Mouse (Mus musculus) small intestine, adult 2 months (tissue): Measurements from ENCODE around the gene Megf6. TPM values are rescaled to one million over a fixed set of nuclear protein-coding genes. Genes with fewer than 3 reads are reported as not detected.

Experiments
- H3K27ac ChIP-seq: fragments of 200-500 bp; 2 replicates; pipeline ENCODE4 v1.5.1; 2012; ENCODE audit warnings: low read depth, low read length, control low read depth, inconsistent platforms; ENCODE audit not compliant: insufficient read depth
- H3K27me3 ChIP-seq: fragments of 200-500 bp; 2 replicates; pipeline ENCODE4 v1.6.1; 2012; ENCODE audit warnings: mild to moderate bottlenecking, moderate library complexity, low read length, inconsistent platforms; ENCODE audit not compliant: control insufficient read depth, insufficient read depth
- H3K36me3 ChIP-seq: fragments of 200-500 bp; 2 replicates; pipeline ENCODE4 v1.6.1; 2012; ENCODE audit warnings: mild to moderate bottlenecking, low read length, control low read depth, inconsistent platforms; ENCODE audit not compliant: control insufficient read depth, insufficient read depth
- H3K4me1 ChIP-seq: fragments of 200-500 bp; 2 replicates; pipeline ENCODE4 v1.6.1; 2012; ENCODE audit warnings: low read length, inconsistent platforms, mixed read lengths; ENCODE audit not compliant: control insufficient read depth, insufficient read depth, insufficient read length
- H3K4me3 ChIP-seq: fragments of 200-500 bp; 2 replicates; pipeline ENCODE4 v1.5.1; 2012; ENCODE audit warnings: low read depth, mild to moderate bottlenecking, control low read depth, inconsistent platforms, low read length, moderate library complexity
- CTCF ChIP-seq: fragments of 200-500 bp; IDR thresholded peaks from 2 replicates; pipeline ENCODE4 v1.5.1; 2012; ENCODE audit warnings: low read depth, mild to moderate bottlenecking, control low read depth, inconsistent platforms, low read length, moderate library complexity, mixed read lengths; ENCODE audit not compliant: insufficient replicate concordance, insufficient read length; ENCODE audit errors: extremely low read depth
- POLR2A ChIP-seq: fragments of 200-500 bp; IDR thresholded peaks from 2 replicates; pipeline ENCODE4 v1.6.1; 2012; ENCODE audit warnings: low read depth, mild to moderate bottlenecking, control low read depth, inconsistent platforms, low read length, moderate library complexity
- WGBS: fragments of 180-500 bp; shearing (Covaris S2); methylation state at CpG from one replicate; pipeline ENCODE4 v1.1.7; 2018; 5-methylcytosine and 5-hydroxymethylcytosine counted together
- polyA plus RNA-seq: library from polyadenylated mRNA; depleted of rRNA; stranded (reverse); fragments of >200 nt; gene quantifications from 2 replicates; pipeline ENCODE4 v1.2.3, GENCODE M21; 2012

Gene Megf6
- polyA plus RNA-seq, 1 experiment, result 3.5 TPM

DNA sequence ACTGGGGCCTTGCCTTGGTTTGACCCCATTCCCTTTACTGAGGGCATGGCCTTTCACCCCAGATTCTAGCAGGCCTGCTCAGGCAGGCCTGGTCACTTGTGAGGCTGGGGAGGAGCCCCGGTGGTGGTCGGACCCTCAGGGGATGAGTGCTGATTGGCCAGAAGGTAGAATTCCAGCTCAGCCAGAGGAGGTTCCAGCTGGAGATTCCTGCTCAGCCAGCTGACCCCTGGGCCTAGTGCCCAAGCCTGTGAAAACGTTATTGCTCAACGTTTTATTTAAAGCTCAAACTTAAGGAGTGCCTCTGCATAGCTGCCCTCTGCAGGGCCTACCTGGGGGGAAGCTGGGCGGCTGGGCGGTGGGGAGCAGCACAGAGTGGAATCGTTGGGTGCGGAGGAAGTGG is 6.7 kb downstream of the Megf6 start:
- WGBS, result 56% methylated on average over 8 of the region's 8 CpGs
- H3K4me3 ChIP-seq, result no peak overlapping the region
- H3K4me1 ChIP-seq, result no peaks in the 10 kb centered on the region
- 0 out of 2 replicates have a peak, but pooled peaks cover 3% of the 10 kb centered on the region for H3K27me3 ChIP-seq
- TF ChIP-seq POLR2A (no peak), CTCF (no peak)
- no peaks in the 10 kb centered on the region for H3K36me3 ChIP-seq
- H3K27ac ChIP-seq, result no peak overlapping the region

DNA sequence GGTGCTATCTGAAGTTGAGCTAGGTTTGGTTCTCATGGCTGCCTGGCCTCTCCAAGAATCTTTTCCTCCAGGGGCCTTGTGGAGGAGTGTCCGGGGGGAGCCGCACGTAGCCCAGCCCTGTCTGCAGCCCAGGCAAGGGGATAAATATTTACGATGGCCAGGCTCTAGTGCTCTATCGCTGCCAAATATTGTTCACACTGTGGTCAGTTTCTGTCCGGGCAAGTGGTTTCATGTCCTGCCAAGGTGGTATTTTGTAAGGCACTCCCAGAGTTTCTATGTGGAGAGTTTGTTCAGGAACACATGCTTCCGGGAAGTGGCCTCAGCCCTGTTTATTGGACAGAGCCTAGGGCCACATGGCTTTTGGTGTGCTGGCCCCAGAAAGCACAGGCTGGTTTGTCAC is 10.5 kb downstream of the Megf6 start:
- Histone ChIP-seq H3K4me1 (peaks cover 2% of the 10 kb centered on the region; the same call in 1 of the 2 replicates), H3K27ac (no peak overlapping the region), H3K4me3 (no peak overlapping the region), H3K36me3 (no peaks in the 10 kb centered on the region), H3K27me3 (no peaks in the 10 kb centered on the region)
- WGBS, result 60% methylated on average over 7 of the region's 7 CpGs
- TF ChIP-seq POLR2A (no peak), CTCF (no peak)

DNA sequence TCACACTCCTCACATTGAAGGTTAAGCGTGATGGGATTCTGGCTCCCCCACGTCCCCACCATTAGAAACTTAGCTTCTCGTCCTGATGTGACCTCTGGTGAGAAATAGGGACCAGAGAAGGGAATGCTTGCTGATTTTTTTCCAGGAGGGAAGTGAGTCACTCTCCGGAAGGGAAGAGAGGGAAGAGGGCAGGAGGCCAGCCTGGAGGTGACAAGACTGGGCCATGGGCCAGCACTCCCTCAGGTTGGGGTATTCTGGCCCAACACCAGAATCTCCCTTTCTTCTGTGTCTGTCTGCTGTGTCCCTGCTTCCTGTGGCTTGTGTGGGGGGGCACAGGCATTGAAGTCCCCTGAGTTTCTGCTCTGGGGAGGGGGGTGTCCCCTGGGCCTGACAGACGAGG is 13.0 kb downstream of the Megf6 start:
- WGBS, result 67% methylated on average over 5 of the region's 5 CpGs
- no peak for TF ChIP-seq POLR2A
- TF ChIP-seq CTCF, result no peak
- peaks cover 2% of the 10 kb centered on the region; the same call in 1 of the 2 replicates for H3K4me1 ChIP-seq

DNA sequence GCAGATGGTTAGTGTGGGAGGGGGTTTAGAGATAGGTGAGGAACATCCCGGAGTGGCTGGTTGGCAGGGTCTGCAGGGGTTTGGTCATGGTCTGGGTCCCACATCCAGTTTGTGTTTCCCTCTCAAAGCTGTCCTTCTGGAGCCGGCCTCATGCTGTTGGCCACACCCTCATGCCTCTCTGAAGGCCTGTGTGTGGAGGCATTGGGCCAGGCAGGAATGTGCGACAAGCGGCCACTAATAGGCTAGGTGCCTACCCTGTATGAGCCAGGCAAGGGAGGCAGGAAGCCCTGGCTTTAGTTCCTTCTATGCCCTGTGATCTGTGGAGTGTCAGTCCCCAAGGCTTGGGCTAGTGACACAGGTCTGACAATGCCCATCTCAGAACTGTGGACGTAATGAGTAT is 14.5 kb downstream of the Megf6 start:
- Histone ChIP-seq H3K27me3 (no peaks in the 10 kb centered on the region; the same call in 1 of the 2 replicates), H3K4me3 (no peak overlapping the region), H3K36me3 (no peaks in the 10 kb centered on the region), H3K27ac (no peak overlapping the region), H3K4me1 (peaks cover 2% of the 10 kb centered on the region; the same call in 1 of the 2 replicates)
- 72% methylated on average over 5 of the region's 5 CpGs for WGBS
- no peak for TF ChIP-seq POLR2A
- TF ChIP-seq CTCF, result no peak

More for the DNA sequence above, 13.0 kb downstream of the Megf6 start:
- no peaks in the 10 kb centered on the region for H3K36me3 ChIP-seq
- H3K4me3 ChIP-seq, result no peak overlapping the region
- H3K27me3 ChIP-seq, result no peaks in the 10 kb centered on the region
- H3K27ac ChIP-seq, result no peak overlapping the region

DNA sequence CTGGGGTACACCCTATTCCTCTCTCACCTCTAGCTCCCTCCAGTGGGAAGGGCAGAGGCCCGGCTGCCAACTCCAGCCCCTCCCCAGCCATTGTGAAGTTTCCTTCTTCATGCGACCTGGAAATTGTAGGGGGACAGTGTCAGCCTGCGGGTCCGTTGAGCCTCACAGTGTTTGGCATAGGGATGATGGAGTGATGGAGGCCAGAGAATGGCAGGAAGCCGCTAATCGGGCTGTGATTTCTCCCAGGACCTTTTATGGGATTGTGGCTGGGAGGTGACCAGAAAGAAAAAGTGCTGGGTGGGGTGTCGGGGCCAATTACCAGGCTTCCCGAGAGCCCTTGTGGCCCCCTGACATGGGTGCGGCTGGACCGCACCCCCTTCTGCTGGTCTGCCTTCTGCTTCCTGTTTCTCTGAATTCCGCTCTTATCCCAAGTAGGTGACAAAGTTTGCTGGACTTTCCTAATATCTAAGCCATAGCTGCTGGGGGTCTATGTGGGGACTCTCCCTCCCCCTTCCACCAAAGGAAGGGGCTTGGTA is 15.5 kb downstream of the Megf6 start:
- Histone ChIP-seq H3K27me3 (no peaks in the 10 kb centered on the region; the same call in 1 of the 2 replicates), H3K27ac (no peak overlapping the region), H3K4me3 (no peak overlapping the region), H3K4me1 (peaks cover 2% of the 10 kb centered on the region; the same call in 1 of the 2 replicates), H3K36me3 (no peaks in the 10 kb centered on the region)
- WGBS, result 38% methylated on average over 11 of the region's 11 CpGs
- no peak for TF ChIP-seq CTCF
- no peak for TF ChIP-seq POLR2A

DNA sequence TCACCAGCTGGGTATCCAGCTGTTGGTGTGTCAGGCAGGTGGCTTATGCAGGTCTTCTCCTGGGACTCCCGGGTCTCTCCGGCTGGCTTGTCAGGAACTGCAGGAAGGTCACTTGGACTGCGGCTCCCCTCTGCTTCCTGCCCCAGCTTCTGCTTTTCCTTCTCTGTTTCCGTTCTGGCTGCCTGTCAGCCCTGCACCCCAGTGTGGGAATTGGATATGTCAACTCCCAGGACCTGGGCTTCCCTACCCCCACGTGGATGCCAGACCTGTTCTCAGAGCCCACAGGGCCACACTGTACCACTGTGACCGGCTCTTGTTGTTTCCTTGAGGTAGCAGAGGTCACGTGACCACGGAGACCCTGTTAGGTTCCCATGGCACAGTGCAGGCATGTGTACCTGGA is 18.4 kb downstream of the Megf6 start:
- WGBS, result 66% methylated on average over 8 of the region's 8 CpGs
- Histone ChIP-seq H3K27me3 (no peaks in the 10 kb centered on the region; the same call in 1 of the 2 replicates), H3K27ac (no peak overlapping the region), H3K36me3 (no peaks in the 10 kb centered on the region), H3K4me3 (no peak overlapping the region), H3K4me1 (peaks cover 2% of the 10 kb centered on the region; the same call in 1 of the 2 replicates)
- TF ChIP-seq CTCF, result no peak
- no peak for TF ChIP-seq POLR2A

DNA sequence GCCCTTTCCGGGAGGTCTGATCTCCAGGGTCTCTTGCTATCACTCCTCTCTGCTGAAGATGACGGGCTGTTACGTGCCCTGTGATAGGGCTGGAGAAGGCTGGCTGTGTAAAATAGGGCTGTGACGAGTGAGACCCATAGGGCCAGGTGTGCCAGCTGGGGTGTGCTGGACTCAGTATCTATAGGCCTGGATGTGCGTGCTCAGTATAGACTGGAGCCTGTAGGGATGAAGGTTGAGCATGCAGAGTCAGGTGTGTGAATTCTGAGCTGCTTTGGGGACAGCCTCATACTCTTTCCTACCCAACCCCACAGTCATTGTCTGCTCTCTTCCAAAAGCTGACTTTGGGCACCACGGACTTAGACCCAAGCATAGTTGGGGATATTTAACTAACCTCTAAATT is 27.4 kb downstream of the Megf6 start:
- Histone ChIP-seq H3K36me3 (no peaks in the 10 kb centered on the region), H3K4me1 (no peaks in the 10 kb centered on the region), H3K4me3 (no peak overlapping the region), H3K27ac (no peak overlapping the region), H3K27me3 (no peaks in the 10 kb centered on the region)
- WGBS, result 78% methylated on average over 6 of the region's 6 CpGs
- TF ChIP-seq CTCF (no peak), POLR2A (no peak)
